Mouse (Mus musculus): Measurements from ENCODE around the gene Polr2b. TPM values are rescaled to one million over a fixed set of nuclear protein-coding genes. Genes with fewer than 3 reads are reported as not detected.

Polr2b gene
- total RNA-seq, 2 experiments from 2014 or later, result 48.8 to 50.4 TPM

- no peak for DNase-seq
Measured at GRCm38 (mm10) chr5:77364443-77365038, 54.6 kb downstream of the Polr2b start.

- no peak for DNase-seq
Measured at GRCm38 (mm10) chr5:77366313-77366712, 56.4 kb downstream of the Polr2b start.

GRCm38 (mm10) chr5:77367145-77367544 lies 57.2 kb downstream of the Polr2b start:
- DNase-seq, result no peak

- DNase-seq, result no peak
Measured at GRCm38 (mm10) chr5:77367682-77368081, 57.7 kb downstream of the Polr2b start.

- no peak for DNase-seq
Measured at GRCm38 (mm10) chr5:77368194-77368593, 58.2 kb downstream of the Polr2b start.

- DNase-seq, result no peak
Measured at GRCm38 (mm10) chr5:77369394-77369793, 59.4 kb downstream of the Polr2b start.

GRCm38 (mm10) chr5:77370378-77370892 lies 60.5 kb downstream of the Polr2b start:
- DNase-seq, result no peak

- DNase-seq, result no peak
Measured at GRCm38 (mm10) chr5:77372242-77372641, 62.3 kb downstream of the Polr2b start.

GRCm38 (mm10) chr5:77372778-77373177 lies 62.8 kb downstream of the Polr2b start:
- DNase-seq, result no peak

GRCm38 (mm10) chr5:77374945-77375344 lies 65.0 kb downstream of the Polr2b start:
- no peak for DNase-seq

GRCm38 (mm10) chr5:77375546-77375945 lies 65.6 kb downstream of the Polr2b start:
- DNase-seq, result no peak

- no peak for DNase-seq
Measured at GRCm38 (mm10) chr5:77378027-77378426, 68.1 kb downstream of the Polr2b start.

- no peak for DNase-seq
Measured at GRCm38 (mm10) chr5:77379434-77380135, 69.6 kb downstream of the Polr2b start.

GRCm38 (mm10) chr5:77380321-77380901 lies 70.5 kb downstream of the Polr2b start:
- DNase-seq, result no peak

- DNase-seq, result no peak
Measured at GRCm38 (mm10) chr5:77381283-77381682, 71.3 kb downstream of the Polr2b start.

- no peak for DNase-seq
Measured at GRCm38 (mm10) chr5:77381686-77382085, 71.7 kb downstream of the Polr2b start.

- no peak for DNase-seq
Measured at GRCm38 (mm10) chr5:77383799-77384554, 74.0 kb downstream of the Polr2b start.

- DNase-seq, result no peak
Measured at GRCm38 (mm10) chr5:77384724-77385123, 74.8 kb downstream of the Polr2b start.

GRCm38 (mm10) chr5:77385221-77385620 lies 75.3 kb downstream of the Polr2b start:
- DNase-seq, result no peak

- no peak for DNase-seq
Measured at GRCm38 (mm10) chr5:77385900-77386595, 76.1 kb downstream of the Polr2b start.

GRCm38 (mm10) chr5:77386596-77387413 lies 76.9 kb downstream of the Polr2b start:
- no peak for DNase-seq

- no peak for DNase-seq
Measured at GRCm38 (mm10) chr5:77387414-77387704, 77.4 kb downstream of the Polr2b start.

All from layer of hippocampus, postnatal 36 days (tissue).